Mouse (Mus musculus) left cerebral cortex, postnatal 36 days (tissue): ENCODE results near the gene Cbx7. TPM values are rescaled to one million over a fixed set of nuclear protein-coding genes. Genes with fewer than 3 reads are reported as not detected.
"Not testable (repeated sequence)": the region's sequence is repeated elsewhere in the genome, so short reads cannot be mapped to it uniquely, and the experiment has no call there.

Experiments
- DNase-seq, 2 experiments: peaks; one replicate each; pipeline ENCODE4 v3.0.0; 2021 to 2022; ENCODE audit warnings: low spot score in 2 of 2, mixed read lengths in 1 of 2
- intact Hi-C: fragments of 180-260 bp; cut with DNase I; formaldehyde crosslinking; loops from one replicate; pipeline ENCODE4 v1.15.1; 2025
- total RNA-seq, 2 experiments: library from RNA; stranded (reverse); gene quantifications; 2 replicates each; pipeline ENCODE4 v1.2.3; 2021

The Cbx7 gene
- total RNA-seq, 2 experiments from 2014 or later: 40.5 to 46.5 TPM

GRCm38 (mm10) chr15:79904678-79905077 is 66.2 kb downstream of the Cbx7 start:
- intact Hi-C loops, DNase-seq: not testable (repeated sequence)

GRCm38 (mm10) chr15:79903963-79904362 is 67.0 kb downstream of the Cbx7 start:
- intact Hi-C loops: no loop called here
- no peak for DNase-seq

DNA sequence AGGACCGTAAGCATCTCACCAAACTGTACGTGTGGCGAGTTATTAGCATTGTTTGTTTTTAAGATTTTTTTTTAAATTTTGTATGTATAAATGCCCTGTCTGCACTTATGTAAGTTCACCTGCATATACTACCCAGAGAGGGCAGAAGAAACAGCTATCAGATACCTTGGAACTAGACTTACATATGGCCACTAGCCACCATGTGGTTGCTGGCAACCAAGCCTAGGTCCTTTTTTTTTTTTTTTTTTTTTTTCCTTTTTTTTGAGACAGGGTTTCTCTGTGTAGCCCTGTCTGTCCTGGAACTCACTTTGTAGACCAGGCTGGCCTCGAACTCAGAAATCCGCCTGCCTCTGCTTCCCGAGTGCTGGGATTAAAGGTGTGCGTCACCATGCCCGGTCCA is 67.8 kb downstream of the Cbx7 start:
- DNase-seq, intact Hi-C loops: not testable (repeated sequence)

- DNase-seq: no peak
- intact Hi-C loops: no loop called here
These were observed 69.5 kb downstream of the Cbx7 start for GRCm38 (mm10) chr15:79901399-79901798.

GRCm38 (mm10) chr15:79900751-79901150 is 70.2 kb downstream of the Cbx7 start:
- DNase-seq: no peak
- intact Hi-C loops: no loop called here

- no peak for DNase-seq
These were observed 71.0 kb downstream of the Cbx7 start for GRCm38 (mm10) chr15:79899828-79900510.

DNA sequence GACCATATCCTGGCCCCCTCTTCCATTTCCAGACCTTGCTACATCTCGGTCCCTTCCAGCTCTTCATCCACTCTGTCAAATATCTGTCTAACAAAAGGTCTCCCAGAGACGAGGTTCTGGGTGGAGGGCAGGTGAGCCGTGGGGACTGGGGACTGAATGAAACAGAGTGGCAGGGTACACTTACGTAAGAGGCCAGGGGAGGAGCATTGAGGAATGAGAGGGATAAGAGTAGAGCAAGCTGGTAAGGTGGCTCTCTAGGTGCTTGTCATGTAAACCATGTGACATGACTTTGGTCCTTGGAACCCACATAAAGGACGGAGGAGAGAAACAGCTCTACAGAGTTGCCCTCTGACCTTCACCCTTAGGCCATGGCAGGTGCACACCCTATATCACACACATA is 71.9 kb downstream of the Cbx7 start:
- intact Hi-C loops: no loop called here
- no peak for DNase-seq

More at GRCm38 (mm10) chr15:79899828-79900510, 71.0 kb downstream of the Cbx7 start:
- intact Hi-C loops: no loop called here

DNA sequence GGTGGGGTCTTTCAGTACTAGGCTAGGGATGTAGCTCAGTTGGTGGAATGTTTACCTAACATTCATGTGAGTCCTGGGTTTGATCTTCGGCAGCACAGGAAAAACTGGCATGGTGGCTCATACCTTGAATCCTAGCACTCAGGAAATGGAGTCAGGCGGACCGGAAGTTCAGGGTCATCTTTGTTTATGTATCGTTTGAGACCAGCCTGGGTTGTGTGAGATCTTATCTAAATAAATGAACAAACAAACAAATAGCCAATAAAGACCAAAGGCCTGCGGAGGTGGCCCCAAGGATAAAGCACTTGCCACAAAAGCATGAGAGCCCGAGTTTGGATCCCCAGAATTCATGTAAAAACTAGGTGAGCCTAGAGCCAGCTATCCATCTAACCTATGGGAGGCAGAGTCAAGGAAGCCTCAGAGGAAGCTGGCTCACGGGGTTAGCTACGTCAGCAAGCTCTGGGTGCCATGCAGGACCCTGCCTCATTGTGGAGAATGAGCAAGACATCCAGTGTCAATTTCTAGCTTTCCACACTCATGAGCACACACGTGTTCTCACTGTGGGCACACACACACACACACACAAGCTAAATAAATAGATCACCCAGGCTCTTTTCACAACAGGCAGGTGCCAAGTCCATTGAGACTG is 74.7 kb downstream of the Cbx7 start:
- intact Hi-C loops: no loop called here
- DNase-seq: no peak

GRCm38 (mm10) chr15:79895221-79896079 is 75.5 kb downstream of the Cbx7 start:
- intact Hi-C loops, DNase-seq: not testable (repeated sequence)

- intact Hi-C loops: no loop called here
These were observed 76.6 kb downstream of the Cbx7 start for GRCm38 (mm10) chr15:79894343-79894742.

DNA sequence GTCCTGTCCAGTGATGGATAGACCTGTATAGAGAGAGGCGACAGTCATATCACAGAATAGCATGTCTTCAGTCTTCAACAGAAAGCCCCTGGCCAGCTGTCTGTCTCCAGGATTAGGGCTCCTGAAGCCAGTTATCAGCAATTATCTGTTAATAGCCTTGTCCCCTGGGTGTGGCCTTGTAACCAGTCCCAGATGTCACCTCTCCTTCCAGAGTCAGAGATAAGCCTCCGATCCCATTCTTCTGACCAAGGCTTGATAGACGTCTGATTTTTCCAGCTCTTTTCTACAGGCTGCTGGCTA is 77.1 kb downstream of the Cbx7 start:
- DNase-seq: no peak
- intact Hi-C loops: no loop called here

More at GRCm38 (mm10) chr15:79894343-79894742, 76.6 kb downstream of the Cbx7 start:
- no peak for DNase-seq

DNA sequence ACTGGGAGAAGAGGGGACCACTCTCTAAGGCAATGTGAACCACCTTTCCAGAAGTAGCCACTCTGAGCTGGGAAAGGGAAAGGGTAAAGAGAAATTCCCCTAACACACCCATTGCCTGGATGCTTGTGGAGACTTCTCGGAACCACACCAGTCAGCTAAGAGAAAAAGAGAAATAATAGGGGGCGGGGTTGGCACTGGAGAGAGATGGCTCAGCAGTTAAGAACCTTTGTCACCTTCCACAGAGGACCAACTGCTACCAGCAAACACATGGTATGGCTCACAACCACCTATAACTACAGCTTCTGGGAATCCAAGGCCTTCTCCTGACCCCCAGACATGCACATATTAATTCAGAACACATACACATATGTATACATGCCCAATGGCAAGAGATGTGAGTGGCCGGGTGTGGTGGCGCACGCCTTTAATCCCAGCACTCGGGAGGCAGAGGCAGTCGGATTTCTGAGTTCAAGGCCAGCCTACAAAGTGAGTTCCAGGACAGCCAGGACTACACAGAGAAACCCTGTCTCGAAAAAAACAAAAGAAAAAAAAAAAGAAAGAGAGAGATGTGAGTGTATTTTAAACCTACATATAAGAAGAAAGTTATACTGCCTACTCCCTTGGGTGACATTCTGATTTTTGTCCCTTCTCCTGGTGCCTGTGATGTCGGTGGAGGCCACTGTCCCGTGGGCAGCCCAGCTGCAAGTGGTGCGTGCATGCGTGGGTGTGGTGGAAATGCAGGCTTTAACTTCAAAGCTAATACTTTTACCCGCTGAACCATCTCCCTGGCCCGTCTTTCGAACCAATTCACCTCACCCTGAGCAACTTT is 77.7 kb downstream of the Cbx7 start:
- DNase-seq: no peak
- intact Hi-C loops: no loop called here

DNA sequence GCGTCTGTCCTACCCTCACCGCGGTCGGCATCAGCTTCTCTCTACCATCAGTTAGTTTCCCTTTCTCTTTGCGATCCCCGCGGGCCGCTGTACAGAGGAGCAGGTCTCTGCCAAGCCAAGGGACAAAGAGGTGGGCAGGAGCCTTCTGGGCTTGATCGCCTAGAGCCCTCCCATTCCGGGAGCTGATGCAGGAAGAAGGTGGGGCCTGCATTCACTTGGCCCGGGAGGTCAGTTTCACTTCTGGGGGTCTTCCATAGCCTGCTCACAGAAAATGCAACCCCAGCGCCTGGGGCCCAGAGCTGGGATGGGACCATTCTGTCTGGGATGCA is 78.7 kb downstream of the Cbx7 start:
- intact Hi-C loops: no loop called here

DNA sequence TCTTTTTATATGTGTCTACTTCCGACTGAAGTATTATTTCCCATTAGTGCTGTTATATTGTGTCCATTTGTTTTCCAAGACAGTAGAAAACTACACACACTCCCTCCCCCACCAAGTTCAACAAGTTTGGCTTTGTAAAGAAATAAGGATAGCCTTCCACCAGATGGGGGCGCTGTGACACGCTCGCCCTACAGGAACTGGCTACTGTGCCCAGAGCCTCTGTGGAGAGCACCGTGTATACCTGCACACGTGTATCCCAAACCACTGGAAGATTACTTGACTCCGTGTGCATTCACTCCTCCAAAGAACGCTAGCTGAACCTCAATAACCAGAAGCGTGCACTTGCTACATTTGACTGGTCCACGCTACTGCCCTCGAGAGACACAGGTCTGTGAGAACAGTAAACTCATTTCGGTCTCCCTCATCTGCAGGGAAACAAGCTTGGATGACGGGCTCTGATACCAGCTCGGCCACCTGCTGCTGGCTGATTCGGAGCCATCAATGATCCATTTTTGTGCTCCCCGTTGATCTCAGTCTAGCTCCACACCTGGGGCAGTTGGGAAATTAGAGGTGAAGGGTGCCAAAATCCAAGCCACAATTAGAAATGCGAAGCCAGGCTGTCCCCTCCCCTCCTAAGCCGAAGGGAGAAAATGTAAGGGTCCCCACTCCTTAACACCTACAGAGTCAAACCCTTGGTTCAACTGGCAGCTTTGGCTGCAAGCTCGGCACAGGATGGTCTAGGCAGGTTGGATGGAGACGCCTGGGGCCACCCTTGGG is 79.3 kb downstream of the Cbx7 start, which contains the start of gene Apobec3:
TSS of gene Apobec3 (plus strand) at position 224 of the 777 bp plus-strand sequence.
- DNase-seq: peak in 1 of 2 experiments; percentile 26
- intact Hi-C loops: no loop called here

More for the DNA sequence above, 78.7 kb downstream of the Cbx7 start:
- DNase-seq: no peak

GRCm38 (mm10) chr15:79884820-79885219 is 86.1 kb downstream of the Cbx7 start:
- DNase-seq: no peak
- intact Hi-C loops: loop anchor here (10.0 kb wide), 1 partner anchor 130 kb away; no protein-coding TSS in a partner anchor

DNA sequence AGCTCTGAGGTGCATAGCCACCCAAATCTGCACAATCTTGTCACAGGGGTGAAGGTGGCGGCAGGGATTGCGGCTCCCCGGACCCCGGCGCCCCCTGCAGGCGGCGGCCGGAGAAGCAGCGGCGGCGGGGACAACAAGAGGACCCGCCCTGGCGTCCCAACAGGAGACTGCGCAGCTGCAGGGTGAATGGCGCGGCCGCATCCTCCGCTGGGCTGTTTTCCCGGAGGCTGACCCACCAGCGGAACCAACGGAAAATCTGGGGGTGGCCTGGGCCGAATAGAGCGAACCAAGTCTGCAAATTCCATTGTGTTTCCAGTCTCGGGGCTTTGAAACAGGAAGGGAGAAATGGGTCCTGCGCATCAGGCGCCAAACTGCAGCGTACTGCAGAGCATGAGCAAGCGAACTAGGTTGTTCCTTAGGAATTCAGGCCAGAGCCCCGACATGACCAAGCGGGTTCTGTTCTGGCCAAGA is 87.5 kb downstream of the Cbx7 start:
- DNase-seq: peak; percentile 96 to 98
- intact Hi-C loops: loop anchor here (1.0 to 10.0 kb wide), 2 partner anchors 51 to 129 kb away; no protein-coding TSS in a partner anchor

GRCm38 (mm10) chr15:79882623-79883267 is 88.2 kb downstream of the Cbx7 start:
- intact Hi-C loops: loop anchor here (1.0 to 10.0 kb wide), 2 partner anchors 50 to 128 kb away; no protein-coding TSS in a partner anchor
- DNase-seq: peak; percentile 66 to 68

DNA sequence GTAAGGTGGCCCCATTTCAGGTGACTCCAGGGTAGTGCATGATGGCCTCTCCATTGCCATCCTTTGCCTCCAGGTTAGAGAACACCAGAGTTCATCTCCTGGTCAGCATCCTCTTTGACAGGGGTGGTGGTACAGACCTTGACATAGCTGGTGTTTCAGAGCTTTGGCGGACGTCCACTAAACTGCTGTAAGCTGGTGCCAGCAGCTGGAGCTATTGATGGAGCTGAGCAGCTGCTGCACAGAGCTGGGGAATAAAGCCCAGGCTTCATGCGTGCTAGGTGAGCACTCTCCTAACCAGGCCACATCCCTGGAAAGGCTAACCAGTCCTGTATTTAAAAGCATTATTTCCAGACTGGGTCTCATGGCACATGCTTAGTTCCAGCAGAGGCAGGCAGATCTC is 90.4 kb downstream of the Cbx7 start:
- no peak for DNase-seq
- intact Hi-C loops: loop anchor here (10.0 kb wide), 1 partner anchor 126 kb away; no protein-coding TSS in a partner anchor
